14 mouse cellular contexts compared by ENCODE assay signal in the genomic region with DNA sequence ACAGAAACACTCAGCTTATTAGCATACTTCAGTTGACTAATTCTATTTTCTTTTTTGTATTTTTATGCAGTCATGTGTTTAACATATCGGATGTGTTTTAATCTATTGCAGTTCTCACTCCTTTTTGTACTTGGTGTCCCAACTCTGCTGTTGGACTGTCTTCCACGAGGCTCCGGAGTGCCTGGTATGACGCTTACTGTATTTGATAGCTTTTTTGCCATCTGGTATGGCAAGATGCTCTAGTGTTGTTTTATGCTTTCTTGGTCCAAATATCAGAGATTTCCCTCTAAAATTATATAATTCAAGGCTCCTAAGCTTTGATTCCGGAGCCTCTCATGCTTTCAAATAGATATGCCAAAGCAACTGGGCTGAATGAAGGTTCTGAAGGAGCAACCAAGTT.
"Had no signal": no experiment of that assay in that cellular context is flagged by ENCODE, and none has a peak within 500 bp of the region (broad histone marks: within the 10 kb centered on the region; RNA-seq: fewer than 3 reads in every experiment).

No protein-coding gene starts in this region.

- H3K4me3 ChIP-seq: kidney, embryonic 15.5 days; left cerebral cortex, adult 2 months; liver, embryonic 13.5 days had no signal

- H3K9me3 ChIP-seq: kidney, embryonic 15.5 days; liver, embryonic 13.5 days had no signal

- H3K4me2 ChIP-seq: kidney, embryonic 15.5 days; liver, embryonic 13.5 days; midbrain, embryonic 11.5 days had no signal

- H3K36me3 ChIP-seq: liver, embryonic 13.5 days had no signal

- H3K9ac ChIP-seq: kidney, embryonic 15.5 days; liver, embryonic 13.5 days had no signal

- H3K27me3 ChIP-seq: kidney, embryonic 15.5 days; liver, embryonic 13.5 days had no signal

- H3K4me1 ChIP-seq: liver, embryonic 13.5 days had no signal

- DNase-seq: kidney, adult 11 months; kidney, adult 8-10 months; kidney, postnatal 10 days; kidney, postnatal 36 days; liver, embryonic 13.5 days; lung, adult 2 months; lung, postnatal 14 days; lung, postnatal 4 days; midbrain, embryonic 14.5 days; thymus, adult 18-20 months; thymus, postnatal 36 days had no signal

- H3K27ac ChIP-seq: kidney, embryonic 15.5 days; left cerebral cortex, adult 2 months; liver, embryonic 13.5 days had no signal
